Mouse (Mus musculus) megakaryocyte, adult 5-6 weeks (primary cell): ENCODE results near the gene Tuba4a. TPM values are rescaled to one million over a fixed set of nuclear protein-coding genes. Genes with fewer than 3 reads are reported as not detected.

Experiments
- ATAC-seq: 2 replicates; pipeline ENCODE4 v1.8.0; 2016; ENCODE audit warnings: mild to moderate bottlenecking, inconsistent platforms; ENCODE audit not compliant: poor library complexity, severe bottlenecking
- total RNA-seq, 2 experiments: library from RNA; stranded (forward) in 1 of 2; stranded (reverse) in 1 of 2; fragments of 153-499, 151-499 nt in 1 of 2; fragments of 221-1000, 200-1000 nt in 1 of 2; gene quantifications; 2 replicates each; pipeline versions ENCODE4 v1.2.3 to v1.2.4; 2015 to 2017

Gene Tuba4a
- total RNA-seq, 2 experiments from 2014 or later: 160 to 391 TPM

DNA sequence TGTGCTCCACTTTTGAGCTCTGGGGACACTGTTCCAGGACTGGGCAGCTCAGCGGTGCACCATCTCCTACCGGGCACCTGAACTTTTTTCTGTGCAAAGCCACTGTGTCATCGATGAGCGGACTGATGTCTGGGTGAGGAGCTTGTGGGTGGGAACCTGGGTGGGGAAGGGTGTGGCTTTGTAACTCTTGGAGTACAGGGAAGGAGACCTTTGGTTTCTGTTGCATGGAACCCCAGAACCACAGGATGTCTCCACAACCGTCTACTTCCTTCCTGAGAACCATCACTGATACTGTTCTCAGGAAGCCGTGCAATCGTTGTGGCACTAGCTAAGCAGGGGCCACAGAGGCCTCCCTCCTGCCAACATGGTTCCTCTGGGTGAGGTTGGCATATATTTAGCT, 6.6 kb downstream of the Tuba4a start:
- ATAC-seq: peak; percentile 57

DNA sequence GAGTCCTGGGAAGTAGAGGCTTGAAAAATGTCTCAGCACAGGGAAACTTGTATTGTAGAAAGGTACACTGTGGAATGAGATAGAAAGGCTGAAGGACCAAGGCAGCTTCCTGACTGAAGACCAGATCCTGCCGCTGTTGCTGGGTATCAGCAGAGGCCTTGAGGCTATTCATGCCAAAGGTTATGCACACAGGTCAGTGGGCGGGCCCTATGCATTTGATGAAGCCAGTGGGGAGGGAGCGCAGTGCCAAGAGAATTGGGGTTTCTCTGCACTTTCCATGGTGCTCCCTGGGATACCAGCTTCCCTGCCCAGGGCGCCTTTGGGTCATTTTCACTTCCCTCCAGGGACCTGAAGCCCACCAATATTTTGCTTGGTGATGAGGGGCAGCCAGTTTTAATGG, 7.1 kb downstream of the Tuba4a start:
- ATAC-seq: no peak

DNA sequence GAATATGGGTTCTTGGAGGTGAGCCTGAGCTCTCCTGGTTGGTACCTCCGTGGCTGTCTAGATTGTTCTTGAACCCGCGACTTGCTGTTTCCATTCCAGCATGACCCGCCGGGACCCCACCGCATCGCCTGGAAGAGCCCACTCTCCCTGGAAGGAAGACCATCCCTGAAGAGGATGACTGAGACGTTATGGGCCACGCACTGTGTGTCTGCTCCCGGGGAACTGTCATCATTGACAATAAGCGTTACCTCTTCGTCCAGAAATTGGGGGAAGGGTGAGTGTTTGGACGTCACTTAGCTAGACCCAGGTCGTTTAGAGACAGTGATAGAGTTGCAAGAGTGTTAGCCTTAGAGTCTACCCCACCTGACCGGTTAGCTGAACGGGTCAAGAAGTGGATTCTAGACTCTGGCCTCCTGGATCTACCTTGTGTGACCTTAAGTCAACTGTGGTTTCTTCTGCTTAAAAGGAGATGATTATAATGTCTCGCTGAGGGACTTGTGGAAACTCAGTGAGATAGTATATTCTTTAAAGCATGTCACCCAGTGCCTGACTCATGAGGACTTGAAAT, 8.4 kb downstream of the Tuba4a start:
- ATAC-seq: no peak

DNA sequence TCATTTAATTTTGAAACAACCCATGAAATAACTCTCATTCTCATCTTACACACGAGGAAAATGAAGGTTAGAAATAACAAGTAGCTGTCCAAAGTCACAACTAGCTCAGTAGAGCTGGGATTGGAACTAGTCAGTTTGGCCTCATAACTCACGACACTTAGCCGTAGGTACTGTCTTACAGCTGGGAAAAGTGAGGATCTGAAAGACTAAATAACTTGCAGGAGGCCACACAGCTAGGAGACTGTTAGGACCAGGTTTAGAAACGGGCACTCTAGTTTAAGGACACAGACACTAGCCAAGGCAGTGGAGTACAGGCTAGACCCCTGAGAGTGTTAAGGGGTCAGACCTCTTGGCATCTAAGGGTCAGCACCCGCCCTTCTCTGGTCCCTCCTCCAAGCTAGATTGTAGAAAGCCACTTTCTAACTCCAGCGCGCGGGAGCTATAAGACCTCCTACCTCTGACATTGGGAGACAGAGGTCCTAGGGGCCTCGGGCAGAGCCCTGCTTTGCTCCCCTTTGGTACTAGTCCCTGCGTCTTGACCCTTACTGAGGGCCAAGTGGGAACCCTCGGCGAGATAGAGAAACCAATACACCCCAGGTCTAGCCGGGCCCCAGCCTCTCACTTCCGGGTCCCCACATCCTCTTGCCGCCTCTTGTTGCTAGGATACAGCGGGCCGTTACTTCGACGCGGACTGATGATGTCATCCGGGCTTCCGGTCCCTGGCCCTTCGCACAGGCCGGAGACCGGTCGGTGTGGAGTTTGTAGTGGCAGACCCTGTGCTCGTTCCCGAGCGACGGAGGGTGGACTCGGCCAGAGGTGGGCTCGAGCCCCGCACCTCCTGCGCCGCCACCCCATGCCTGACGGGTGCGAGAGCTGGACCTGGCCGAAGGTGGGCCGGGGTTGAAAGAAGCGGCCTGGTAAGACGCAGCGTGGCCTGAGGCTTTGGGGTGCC, 9.3 kb downstream of the Tuba4a start, which contains the start of the genes Glb1l and Stk16:
TSS of gene Glb1l (minus strand) at position 678 of the 952 bp plus-strand sequence.
TSS of gene Stk16 (plus strand) at position 703 of the 952 bp plus-strand sequence.
- ATAC-seq: peak; percentile 83

DNA sequence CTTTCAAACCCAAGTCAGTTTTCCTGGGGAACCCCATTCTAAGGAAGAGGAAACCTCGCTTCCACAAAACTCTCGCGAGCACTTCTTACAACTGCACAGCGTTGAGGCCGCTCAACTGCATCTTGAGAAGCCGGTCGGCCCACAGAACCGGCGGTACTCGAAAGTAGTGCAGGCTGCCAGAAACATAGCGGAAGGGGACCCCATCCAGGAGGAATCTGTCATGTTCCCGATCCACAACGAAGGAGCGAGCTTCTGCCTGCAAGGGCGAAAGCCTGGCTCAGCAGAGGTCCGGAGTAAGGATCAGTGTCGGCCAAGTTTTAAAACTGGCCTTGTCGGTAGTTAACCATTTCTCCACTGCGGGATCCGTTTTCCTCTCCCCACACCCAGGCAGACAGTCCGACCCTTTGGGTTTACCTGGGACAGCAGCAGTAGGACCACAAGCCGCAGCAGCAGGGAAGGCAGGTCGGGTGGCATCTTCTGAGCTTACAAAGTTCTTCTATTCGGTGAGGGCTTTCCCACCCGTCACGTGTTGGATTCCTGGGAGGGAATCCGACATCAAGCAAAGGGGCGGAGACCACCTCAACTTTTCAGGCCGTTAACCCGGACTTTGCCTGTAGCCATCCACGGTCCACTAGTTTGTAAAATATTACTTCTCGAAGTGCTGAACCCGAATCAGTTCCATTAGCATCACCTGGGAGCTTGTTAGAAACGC, 10.5 kb downstream of the Tuba4a start:
- ATAC-seq: peak; percentile 12; the same call in 1 of the 2 replicates

DNA sequence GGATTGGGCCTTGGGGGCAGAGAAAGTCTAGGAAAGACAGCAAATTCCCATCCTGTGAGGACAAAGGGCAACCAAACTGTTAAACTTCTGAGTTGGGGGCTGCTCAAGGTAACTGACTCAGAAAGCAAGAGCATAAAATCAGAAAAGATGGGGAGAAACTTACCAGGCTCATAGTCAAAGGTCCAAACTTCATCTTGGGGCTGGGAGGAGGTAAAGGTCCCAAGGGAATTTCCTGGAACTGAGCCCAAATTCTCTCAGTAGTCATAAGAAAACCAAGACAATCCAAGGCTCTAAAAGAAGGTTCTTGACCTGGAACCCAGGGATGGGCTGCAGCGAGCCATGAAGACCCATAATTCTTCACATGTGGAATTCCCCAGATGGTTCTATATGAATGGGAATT, 18.4 kb downstream of the Tuba4a start:
- no peak for ATAC-seq

DNA sequence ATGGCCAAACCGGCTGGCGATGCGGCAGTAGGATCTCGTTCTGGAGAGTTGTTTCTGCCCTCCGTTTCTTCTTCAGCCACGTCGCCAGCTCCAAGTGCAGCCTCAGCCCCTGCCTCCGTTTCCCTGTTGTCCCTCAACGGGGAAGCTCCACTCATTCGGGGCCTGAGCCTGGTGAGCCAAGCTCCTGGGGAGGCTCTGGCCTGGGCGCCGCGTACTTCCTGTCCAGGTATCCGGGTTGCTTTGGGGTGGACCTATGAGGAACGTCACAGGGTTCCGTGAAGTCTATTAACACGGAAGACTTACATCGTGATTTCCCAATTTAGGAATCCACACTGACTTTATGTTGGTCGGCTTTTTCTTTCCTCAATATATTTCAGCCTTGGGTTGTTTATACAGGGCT, 27.2 kb downstream of the Tuba4a start:
- ATAC-seq: peak; percentile 60

DNA sequence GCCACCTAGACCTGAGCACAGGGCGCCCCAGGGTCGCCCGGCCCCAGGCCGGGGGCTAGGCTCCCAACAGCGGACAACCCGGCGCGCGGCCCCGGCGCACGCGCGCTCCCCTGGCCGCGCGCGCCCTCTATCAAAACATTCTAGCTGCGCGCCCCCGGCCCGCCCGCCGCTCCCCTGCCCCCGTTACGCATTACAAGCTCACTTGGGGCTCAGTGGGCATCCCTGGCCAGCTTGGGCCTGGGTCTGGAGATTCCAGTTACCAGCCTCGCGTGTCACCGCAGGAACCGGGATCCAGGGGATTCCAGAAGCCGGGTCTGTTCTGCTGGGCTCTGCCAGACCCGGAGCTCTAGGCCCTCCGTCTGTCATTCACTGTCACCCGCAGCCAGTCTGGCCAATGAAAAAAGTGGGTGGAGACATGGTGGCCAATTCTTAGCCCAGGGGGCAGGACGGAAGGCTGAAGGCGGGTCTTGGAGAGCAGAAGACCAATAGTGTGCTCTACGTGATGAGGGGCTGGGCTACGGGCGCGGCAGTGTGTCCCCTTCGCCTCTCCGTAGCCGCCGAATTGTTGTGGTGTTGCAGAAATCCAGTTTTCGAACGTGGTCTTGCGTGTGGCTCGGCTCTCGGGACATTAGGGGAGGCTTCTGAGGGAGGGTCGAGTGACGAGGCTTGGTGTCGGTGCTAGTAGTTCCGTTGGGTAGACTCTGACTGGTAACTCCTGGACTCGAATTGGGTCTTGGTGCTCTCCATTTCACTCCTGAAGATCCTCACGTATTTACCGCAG, 27.9 kb downstream of the Tuba4a start, which contains the start of the genes Ankzf1 and Atg9a:
TSS of gene Ankzf1 (plus strand) at position 530 of the 781 bp plus-strand sequence.
TSS of gene Atg9a (minus strand) at position 575 of the 781 bp plus-strand sequence.
- ATAC-seq: peak; percentile 85

DNA sequence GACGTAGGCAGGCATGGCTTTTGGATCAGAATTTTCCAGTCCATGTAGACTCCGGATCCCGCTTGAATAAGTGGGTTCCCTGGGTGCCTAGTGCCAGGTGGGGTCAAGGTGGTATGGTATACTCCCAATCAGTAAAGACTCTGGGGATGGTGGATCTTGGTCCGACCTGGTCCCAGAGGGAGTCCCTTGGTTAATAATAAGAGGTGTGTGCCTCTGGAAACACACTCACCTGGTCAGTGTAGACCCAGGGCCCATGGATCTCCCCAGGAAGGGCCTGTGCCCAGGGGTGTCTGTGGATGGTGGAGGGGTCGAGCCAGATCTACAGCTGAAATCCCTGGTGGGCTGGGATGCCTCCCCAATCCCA, 28.4 kb downstream of the Tuba4a start:
- no peak for ATAC-seq

DNA sequence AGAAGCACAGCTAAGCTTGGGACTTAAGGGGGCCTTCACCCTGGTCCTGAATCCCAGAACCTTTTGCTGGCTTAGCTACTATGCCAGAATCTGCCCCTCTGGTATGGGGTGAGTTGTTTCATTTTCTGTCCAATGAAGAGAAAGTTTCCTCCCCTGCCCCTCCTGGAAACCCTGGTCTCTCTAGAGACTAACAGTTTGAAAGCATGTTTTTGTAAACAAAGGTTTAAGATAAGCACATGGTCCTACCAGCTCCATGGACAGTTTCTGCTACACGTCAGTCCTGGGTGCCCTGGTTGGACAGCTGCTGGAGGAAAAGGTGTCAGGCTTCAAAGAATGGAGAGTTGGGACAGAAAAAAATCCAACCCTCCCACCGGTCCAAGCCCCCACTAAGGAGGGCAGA, 29.1 kb downstream of the Tuba4a start:
- no peak for ATAC-seq

DNA sequence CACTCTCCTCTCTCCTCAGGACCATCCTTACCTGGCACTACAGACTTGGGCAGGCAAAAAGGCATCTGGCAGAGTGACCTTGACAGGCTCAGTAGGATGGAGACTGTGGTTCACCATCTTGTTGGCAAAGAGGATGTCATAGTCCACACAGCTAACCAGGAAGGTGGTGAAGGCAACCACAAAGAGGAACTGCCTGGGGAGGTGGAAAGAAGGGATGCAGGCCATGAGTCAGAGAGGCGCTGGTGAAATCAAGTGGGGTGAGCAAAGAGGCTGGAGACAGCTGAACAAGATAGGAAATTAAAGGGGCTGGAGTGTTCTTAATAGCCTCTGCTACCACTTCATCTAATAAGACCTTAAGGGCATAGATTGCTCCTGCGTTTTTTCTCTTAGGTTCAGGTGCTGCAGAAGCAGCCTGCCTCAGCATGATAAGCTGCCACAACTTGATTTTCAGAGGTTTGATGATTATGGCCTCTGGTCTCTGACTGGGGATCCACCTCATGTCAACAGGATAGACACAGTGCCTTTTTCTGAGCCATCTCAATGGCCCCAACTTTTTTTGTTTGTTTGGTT, 31.7 kb downstream of the Tuba4a start:
- ATAC-seq: peak; percentile 74

DNA sequence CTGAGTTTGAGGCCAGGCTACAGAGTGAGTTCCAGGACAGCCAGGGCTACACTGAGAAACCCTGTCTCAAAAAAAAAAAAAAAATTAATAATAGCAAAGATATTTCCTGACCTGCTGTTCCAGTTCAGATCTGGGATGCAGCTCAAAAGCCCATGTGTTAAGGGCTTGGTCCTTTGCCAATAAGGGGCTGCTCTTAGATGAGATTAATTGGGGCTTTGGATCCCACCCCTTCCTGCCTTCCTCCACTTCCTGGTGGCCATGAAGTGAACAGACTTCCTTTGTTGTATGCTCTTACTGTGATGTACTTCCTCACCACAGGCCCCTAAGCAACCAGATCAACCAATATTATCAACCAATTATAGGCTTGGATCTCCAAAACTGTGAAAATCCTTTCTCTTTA, 32.5 kb downstream of the Tuba4a start:
- no peak for ATAC-seq

DNA sequence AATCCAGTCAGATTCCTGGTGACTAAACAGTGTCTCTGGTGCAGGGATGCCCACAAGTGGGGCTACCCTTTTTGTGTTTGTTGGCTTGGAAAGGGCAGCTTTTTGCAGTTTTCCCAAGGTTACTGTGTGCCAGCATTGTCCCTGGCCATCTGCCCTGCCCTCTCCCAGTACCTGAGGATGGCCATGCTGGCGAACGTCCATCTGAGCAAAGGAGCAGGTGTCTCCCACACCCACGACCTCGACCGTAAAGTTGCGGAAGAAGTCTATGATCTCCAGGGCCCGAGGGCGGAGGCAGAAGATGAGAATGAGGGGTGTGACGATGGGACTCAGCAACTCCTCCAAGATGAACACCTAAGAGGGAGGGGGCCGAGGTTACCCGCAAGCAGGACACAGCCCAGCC, 34.2 kb downstream of the Tuba4a start:
- ATAC-seq: no peak

DNA sequence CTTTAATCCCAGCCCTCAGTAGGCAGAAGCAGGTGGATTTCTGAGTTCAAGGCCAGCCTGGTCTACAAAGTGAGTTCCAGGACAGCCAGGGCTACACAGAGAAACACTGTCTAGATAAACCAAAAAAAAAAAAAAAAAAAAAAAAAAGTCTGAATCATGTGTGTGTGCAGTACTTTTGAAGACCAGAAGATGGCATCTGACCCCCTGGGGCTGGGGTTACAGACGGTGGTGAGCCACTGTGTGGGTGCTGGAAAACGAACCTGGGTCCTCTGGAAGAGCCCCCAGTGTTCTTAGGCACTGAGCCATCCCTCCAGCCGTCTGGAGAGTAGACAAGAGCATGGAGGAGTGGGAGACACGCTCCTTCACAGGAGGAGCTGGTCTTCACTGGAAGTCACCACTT, 37.5 kb downstream of the Tuba4a start:
- ATAC-seq: no peak

DNA sequence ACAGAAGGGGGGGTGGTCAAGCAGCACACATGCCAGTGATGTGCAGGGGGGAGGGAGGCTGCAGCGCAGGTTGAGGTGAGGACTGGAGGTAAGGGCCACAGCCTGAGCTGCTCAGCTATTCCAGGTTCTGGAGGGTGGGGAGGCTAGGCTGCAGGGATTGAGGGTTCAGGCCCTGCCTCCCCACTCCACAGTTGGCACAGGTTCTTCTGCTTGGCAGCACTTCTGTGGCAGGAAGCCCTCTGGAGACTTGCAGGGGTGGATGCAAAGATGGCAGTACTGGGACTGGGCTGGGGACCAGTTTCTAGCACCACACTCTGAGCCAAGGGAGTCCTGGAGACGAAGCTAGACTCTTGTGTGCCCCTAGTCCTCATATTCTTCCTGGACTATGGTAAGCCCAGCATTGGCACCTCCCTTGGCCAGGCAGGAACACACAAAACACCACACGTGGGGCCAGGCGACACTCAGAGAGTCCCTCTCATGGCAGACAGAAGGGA, 38.2 kb downstream of the Tuba4a start:
- no peak for ATAC-seq

DNA sequence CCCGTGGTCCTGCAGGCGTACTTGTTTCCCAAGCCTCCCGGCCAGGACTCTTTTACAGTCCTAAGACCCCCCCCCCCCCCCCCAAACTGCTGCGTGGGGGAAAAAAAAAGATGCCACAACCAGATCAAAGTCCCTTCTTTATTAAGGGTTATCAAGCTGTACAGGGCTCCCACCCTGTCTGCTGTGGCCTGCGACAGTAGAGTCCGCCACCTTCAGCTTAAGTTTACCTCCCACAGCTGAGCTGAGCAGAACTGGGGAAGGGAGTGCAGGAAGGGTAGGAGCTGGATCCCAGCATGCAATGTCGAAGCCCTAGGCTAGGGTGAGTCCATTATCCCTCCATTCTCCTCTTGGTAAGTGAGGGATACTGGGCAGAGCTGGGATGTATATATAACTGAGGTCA, 38.9 kb downstream of the Tuba4a start:
- ATAC-seq: no peak

DNA sequence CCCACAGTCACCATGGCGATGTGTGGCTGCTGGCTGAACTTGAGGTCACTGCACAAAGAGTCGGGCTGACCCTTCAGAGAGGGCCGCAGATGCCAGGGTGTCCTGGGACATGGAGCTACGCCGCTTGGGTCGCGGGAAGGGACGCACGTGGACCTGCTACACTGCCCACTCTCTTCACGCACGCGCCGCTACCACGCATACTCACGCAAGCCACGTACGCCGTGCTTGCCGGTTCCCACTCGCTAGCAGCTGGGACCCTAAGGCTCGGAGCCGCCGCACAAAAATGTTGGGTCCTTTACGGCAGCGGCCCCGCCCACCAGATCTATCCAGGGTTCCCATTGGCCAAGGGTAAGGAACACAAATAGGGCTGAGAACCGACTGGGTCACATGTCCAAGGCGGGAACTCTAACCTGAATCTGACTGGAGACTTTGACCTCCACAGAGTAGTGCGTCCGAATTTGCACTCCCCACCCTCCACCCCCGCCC, 39.5 kb downstream of the Tuba4a start, which contains the start of gene Abcb6:
TSS of gene Abcb6 (minus strand) at position 288 of the 486 bp plus-strand sequence.
- peak; percentile 90 for ATAC-seq

DNA sequence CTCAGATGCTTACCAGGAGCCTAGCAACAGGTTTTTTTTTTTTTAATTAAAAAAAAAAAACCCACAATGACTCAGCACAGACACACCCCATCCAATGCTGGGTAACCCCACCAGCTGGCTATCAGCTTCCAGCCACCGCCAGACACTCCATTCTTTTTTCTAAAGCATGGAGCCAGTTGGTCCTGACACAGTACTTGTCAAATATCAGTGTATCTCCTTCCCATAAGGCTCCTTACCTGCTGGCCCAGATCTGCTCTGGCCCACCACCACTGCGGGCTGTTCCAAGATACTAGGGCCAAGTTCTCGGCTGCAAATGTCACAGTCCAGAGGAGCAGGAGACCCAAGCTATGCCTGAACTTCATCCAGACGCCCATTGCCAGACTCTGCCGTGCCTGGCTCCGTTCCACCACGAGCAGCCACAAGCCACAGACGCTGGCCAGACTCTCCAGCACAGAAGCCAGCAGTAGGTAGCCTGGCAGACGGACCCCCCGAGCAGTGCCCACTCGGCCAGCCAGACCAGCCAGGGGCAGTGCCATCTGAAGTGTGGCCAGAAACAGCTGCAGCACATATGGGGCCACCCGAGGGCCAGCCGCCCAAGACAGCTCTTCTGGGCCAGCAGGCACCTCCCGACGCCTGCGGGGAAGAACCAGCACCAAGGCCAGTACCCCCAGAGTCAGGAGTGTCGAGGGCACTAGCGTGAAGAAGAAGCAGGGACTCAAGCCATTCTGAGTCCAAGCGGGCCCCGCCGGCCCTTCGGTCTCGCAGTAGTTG, 40.1 kb downstream of the Tuba4a start:
- peak; percentile 59 for ATAC-seq
